Mouse (Mus musculus) CD4-positive helper T cell, adult 2 months (primary cell): Measurements from ENCODE around the gene Them5.
A peak's percentile ranks its signal among the peaks of the same experiment; 100 is the strongest.

ENCODE experiments used
- DNase-seq: peaks from one replicate; pipeline ENCODE4 v3.0.0-alpha.2; 2012; ENCODE audit warnings: low read depth, missing footprints, low spot score

Them5 gene

DNA sequence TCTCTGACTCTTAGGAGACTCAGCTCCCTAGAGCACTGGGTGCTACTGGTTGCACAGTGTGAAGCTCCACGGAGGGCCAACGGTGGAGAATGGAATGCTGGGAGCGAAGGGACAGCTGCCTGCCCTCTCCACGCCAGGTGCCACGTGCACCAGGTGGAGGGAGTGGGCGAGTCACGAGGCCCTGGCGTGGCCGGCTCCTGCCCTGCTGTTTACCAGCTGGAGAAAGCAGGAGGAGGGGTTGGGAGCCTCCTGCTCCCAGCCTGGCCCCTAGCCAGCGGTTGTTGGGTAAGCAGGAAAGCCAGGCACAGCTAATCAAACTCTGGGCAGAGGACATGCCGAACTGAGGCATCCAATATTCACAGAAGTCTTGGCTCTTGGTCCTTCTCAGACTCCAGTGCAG, 29.7 kb downstream of the Them5 start:
- DNase-seq = no peak

DNA sequence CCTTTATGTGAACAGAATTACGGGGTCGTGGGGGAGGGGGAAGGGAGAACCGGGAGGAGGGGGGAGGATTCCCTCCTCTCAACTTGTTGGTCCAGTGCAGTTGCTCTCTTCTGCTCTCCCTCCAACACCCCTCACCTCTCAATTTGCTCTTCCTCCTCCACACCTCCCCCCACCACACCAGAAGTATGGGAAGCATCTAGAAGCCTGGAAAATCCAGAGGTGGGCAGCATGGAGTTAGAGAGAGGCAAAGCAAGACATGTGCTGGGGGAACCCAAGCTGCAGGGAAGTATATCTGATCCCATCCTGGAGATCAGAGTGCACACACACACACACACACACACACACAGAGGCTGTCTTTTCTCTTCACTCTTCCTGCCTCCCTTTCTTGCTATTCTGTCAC, 30.1 kb downstream of the Them5 start:
- DNase-seq = no peak

DNA sequence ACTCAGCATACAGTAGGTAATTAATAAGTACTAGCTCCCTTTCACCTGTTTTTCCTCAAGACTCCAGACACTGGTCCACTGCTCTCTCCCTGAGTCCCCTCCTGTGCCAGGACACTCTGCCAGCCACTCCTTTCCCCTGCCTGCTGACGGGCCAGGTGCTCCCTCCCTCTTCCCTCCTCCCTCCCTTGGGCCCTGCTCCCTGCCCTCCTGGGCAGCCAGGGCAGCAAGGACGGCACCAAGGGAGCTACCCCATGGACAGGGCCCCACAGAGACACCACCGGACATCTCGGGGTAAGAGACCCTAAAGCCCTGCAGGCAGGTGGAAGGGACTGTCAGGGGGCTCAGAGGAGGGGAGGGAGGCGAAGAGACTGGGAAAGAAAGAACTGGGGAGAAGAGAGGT, 30.7 kb downstream of the Them5 start, which contains the start of gene Rorc:
TSS of gene Rorc (plus strand) at position 154 of the 400 bp plus-strand sequence.
- no peak for DNase-seq

DNA sequence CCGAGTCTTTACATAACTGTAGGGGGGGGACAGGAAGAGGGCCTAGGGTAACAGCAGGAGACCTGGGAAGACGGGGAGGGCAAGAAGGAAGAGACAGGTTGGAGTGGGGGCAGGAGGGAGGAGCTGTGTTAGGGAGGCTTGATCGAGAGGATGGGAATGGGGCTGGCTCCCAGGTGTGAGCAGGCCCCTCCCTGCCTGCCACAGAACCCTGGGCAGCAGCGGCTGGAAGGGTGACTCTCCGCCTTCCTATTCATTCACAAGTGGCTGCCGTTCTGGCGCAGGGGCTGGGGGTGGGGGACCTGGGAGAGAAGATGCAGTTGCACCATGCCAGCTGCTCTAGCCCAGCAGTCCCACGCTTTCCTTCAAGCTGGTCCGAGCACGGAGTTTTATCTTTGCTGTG, 31.2 kb downstream of the Them5 start:
- no peak for DNase-seq

DNA sequence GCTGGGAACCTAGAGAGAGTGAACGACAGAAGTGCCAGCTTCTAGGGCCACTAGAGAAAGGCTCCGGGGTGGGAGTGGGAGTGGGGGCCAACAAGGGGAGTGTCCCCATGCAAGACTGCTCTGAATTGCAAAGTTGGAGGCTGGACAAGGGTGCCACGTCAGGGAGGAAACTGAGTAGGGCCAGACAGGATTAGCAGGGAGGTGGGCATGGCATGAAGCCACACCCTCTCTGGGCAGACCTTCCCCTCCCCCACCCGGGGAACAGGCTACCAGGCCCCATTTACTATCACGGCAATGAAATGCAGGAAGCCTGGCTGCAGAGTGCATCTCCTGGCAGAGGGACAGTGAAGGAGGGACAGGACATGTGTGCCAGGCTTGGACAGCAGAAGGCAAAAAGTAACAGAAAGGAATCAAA, 31.7 kb downstream of the Them5 start:
- DNase-seq = no peak

DNA sequence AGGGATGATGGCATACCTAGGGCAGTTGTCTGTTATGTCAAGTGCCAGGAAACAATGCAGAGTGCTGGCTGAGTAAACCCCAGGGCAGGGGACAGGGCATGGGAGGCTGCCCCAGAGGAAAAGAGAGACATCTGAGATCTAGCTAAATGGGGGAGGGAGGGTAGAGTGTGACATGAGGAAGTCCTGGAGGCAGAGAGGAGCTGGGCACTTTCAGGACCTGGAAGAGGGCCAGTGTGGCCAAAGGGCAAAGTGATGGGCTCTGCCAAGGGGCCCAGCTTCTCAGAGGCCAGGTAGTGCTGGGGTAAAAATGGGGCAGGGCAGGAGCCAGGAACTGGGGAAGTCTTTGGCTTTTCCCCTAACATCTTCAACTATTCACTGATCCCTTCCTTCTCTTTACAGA, 32.7 kb downstream of the Them5 start:
- DNase-seq = no peak

DNA sequence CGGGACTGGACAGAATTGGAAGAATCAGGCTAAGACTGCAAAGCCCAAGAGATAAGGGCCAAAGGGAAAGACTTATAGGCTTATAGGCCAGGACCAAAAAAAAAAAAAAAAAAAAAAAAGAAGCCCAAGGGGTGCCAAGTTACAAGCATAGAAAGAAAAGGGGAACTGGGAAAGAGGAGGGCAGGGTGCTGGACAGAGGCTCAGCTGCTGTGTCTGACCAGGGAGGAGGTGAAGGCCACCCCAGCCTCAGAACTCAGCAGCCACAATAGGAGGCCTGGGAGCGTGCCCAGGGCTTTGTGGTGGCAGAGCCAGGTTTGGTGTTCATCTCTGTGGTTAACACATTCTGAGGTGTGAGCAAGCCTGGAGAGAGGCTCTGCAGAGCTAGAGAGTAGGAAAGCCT, 33.2 kb downstream of the Them5 start:
- DNase-seq = no peak

DNA sequence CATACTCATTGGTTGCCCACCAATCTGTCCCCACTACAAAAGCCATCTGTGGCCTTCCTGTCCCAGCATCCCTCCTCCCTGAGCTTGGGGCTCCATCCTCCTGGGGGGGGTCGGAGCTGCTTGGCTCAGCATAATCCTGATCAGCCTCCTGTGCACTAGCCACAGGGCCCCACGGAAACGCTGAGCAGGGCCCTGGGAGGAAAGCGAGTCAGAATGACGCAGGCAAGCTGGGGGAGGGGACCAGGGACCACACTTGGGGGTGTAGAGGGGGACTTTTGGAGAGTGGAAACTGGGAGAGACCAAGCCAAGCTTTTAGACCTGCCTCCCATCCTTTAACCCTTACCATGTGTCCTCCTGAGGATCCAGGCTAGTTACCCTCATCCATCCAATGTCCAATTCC, 34.0 kb downstream of the Them5 start:
- no peak for DNase-seq

DNA sequence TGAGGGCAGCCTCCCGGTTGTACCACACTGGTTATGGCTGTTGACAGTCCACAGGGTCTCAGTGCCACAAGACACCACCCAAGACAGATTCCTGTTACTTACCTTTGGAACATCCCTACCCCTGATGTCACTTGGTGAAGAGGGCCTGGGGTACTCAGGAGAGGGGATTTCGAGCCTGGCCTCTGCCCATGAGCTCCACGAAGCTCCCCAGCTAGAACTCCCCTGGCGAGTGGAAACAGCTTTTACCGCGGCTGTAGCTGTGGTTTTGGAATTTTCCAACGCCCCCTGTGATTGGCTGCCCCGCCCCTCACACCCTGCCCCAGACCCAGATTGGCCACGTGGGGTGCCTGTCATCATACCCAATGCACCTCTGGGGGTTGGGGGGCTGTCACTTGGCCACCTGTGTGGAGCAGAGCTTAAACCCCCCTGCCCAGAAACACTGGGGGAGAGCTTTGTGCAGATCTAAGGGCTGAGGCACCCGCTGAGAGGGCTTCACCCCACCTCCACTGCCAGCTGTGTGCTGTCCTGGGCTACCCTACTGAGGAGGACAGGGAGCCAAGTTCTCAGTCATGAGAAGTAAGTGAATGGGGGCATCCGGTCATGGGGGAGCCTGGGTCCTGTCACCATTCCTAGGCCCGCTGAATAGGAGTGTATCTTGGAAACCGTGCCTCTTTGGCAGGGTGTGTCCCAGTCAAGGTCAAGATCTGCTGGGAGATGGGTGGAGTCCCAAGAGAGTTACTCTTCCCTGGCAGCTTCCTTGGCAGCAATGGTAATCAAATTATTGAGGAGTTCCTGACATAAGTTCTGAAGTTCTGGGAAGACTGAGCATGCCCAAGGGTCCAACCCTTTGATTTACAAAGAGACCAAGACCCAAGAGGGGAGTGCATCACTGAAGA, 35.4 kb downstream of the Them5 start:
- DNase-seq = no peak

DNA sequence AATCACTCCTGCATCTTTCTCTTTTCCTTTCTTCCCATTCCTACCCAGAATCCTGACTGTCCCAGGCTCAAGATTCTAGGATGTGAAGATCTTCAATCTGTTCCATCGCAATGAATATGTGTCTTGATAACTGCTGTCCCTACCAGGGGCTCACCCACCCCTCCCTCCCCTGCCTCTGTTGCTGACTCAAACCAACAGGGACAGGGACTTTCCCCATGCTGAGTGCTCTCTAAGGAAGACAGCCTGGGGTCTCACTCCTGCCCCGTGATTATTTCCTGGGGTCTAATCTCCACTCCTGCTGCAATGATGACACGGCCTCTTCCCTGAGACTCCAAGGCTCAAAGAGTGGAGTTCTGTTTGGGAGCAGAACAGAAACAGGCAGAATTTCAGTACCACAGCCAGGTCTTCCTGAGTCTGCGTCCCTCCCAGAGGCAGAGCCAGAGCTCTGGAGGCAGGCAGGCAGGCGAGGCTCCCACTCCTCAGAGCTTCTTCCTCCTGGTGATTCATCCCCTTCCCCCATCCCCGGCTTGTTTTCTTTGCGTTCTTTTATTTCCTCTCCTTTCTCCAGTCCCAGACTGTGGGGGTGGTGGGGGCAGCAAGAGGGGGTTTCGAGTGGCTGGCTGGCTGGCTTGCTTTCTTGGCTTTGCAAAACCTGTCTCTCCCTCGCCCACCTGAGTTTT, 38.1 kb downstream of the Them5 start:
- peak; percentile 43 for DNase-seq

DNA sequence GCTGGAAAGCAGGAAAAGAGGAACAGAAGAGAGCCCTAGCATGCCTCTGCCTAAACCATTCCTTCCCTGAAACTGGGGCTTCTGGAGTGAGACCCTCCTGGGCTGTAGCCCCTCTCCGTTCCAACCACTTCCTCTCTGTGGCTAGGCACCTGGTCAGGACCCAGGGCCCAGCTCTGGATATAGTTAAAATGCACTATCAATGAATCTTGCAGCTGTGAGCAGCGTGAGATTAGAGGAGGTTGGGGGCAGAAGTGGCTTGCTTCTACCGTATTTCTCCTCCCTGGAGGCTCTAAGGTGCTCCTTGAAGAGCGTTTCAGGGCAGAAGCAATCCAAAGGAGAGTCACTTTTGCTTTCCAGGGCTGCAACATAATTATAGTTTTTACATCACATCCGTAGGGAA, 40.4 kb downstream of the Them5 start:
- DNase-seq = no peak

DNA sequence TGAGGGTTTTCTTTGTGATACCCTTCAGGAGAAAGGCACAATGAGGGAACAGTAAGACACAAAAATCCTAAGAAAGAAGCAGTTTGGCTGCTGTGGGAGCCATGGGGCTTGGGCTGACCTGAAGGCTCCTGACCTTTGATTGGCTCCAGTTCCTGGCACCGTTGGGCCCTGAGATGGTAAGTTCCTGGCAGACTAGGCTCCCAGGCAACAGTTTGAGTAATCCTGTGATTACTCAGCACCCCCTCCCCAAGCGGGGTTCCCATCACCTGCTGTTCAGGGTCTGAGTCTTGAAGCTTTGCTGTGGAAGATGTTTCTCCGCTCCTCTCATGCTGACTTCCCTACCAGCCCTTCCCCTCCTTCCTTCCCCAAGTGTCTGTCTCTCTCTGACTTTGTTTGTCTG, 41.6 kb downstream of the Them5 start:
- no peak for DNase-seq

DNA sequence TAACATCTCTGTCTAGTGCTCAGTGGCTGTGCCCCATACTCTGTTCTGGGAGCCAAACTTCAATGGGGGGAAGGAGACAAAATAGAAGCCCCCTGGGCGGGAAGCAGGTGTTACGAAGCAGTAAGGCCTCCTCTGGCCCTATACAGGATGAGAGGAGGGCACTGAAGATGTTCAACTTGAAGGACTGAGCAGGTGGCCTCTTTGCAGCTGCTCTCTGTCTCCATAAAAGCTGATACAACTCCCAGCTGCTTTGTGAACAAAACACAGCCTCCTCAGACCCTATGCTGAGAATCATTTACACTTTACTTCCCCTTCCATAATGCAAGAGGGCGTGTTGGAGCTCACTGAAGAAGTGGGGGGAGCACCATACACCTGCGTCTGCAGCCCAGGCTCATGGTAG, 44.8 kb downstream of the Them5 start:
- DNase-seq = no peak

DNA sequence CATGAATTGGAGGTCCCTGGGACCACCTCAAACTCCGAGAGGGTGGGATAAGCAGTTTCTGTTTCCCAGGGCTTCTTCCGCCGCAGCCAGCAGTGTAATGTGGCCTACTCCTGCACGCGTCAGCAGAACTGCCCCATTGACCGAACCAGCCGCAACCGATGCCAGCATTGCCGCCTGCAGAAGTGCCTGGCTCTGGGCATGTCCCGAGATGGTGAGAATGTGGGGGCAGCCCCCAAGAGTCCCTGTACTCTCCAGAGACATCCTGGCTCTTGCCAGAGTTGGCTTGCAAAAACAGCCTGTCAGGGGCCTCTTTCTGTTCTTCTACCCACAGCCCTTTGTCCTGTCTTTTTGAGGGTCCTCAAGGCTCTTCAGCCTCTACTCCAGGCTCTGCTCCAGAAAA, 45.5 kb downstream of the Them5 start:
- no peak for DNase-seq

DNA sequence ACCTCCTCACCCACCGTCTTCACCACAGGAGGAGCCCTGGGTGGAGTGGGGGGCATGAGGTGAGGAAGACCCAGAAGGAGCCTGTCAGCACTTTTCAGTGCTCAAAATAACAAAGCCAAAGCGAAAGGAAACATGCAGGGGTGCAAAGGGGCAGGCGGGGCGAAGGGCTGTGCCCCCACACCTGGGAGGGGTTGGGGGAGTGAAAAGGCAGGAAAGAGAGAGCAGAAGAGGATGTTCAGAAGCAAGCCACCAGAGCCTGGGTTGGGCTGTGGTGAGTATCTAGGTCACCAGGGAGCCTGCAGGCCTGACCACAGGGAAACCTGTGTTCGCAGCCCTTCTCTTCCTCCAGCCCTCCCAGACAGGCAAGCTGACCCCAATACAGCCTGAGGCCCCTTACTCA, 46.1 kb downstream of the Them5 start:
- peak; percentile 46 for DNase-seq

DNA sequence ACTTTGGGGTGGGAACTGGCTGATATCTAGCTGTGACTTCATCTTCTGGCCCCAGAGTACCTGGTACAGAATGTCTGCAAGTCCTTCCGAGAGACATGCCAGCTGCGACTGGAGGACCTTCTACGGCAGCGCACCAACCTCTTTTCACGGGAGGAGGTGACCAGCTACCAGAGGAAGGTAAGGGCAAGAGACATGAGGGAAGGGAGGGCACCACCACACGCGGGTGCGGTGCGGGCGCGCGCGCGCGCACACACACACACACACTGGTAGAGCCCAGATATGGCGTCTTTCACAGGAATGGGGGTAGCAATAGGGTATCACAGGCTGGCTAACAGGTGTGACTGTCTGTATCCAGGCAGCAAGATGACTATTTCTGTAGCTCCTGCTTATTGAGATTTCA, 47.5 kb downstream of the Them5 start:
- no peak for DNase-seq

DNA sequence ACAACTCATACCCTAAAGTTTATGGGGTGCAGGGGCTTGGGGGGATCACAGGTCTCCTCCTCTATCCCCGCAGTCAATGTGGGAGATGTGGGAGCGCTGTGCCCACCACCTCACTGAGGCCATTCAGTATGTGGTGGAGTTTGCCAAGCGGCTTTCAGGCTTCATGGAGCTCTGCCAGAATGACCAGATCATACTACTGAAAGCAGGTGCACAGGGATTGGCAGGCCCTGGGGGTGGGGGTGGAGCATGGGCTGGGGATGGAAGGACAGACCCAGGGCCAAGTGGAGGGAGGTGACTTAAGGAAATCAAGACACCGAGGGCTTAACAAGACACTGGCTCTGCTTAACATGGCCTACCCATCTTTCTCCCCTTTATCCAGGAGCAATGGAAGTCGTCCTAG, 49.1 kb downstream of the Them5 start:
- DNase-seq = no peak

DNA sequence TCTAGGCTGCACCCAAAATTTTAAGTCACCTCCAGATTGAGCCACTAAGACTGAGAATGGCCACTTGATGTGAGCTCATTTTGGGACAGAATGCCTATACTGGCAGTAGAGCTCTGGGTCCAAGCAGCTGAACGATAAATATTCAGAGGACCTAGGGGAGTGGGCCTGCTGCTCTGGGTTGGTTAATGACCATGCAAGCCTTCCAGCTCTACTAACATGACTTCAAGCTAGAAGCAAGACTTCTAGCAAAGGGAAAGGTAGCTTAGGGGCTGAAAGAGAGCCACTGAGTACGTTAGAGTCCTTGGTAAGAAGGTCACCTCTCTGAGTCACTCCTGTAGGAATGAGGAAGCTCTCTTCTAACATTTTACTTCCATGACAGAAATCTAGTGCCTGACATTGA, 50.2 kb downstream of the Them5 start:
- DNase-seq = no peak

DNA sequence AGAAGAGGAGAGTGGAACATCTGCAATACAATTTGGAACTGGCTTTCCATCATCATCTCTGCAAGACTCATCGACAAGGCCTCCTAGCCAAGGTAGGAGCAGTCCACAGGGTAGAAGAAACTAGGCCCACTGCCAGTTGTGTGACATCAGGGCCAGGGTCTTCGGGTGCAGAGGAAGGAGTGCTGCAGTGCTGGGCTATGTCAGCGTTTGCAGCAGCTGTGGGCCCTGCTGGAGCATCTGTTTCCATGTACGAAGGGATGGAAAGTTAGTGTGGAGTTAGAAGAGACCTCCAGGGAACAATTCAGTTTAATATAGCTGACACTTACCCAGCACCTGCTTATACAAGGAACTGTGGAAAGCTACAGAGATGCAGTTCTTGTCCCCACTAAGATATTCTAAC, 51.1 kb downstream of the Them5 start:
- no peak for DNase-seq

DNA sequence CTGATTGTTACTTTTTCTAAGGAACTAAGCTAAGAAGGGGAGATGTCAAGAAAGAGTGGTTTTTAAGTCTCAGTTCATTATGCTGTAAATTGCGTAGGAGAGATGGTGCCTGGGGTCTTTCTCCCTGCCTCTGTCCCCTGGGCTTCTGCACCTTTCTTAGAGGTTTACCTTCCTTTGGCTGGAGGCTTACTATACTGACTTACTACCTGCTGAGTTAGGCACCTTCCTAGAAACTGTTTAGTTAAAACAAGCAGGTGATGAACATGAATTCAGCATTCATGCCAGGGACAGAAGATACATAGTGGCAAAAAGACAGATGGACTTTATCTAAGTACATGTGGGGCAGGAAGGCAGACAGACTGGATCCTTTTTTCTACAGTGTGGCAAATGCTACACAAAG, 54.4 kb downstream of the Them5 start:
- DNase-seq = no peak

DNA sequence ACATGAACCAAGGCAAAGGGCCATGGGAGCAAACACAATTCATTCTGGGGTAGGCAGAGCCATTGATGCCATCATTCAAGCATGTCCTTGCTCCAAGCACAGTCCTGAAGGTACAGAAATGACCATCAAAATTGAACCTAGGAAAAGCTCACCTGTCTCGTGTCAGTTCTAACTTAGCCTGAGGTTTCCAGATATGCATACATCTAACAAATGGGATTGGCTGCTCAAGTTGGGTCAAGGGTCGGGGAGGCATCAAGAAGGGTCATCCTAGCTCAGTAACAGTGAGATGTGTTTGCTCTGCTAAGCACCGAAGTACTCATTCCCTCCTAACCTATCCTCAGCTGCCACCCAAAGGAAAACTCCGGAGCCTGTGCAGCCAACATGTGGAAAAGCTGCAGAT, 55.0 kb downstream of the Them5 start:
- DNase-seq = no peak
